Mouse (Mus musculus): ENCODE measurements around the gene Slmap. TPM values are rescaled to one million over a fixed set of nuclear protein-coding genes. Genes with fewer than 3 reads are reported as not detected.

Slmap gene
- polyA plus RNA-seq, 1 experiment from 2014 or later = 144 TPM

DNA sequence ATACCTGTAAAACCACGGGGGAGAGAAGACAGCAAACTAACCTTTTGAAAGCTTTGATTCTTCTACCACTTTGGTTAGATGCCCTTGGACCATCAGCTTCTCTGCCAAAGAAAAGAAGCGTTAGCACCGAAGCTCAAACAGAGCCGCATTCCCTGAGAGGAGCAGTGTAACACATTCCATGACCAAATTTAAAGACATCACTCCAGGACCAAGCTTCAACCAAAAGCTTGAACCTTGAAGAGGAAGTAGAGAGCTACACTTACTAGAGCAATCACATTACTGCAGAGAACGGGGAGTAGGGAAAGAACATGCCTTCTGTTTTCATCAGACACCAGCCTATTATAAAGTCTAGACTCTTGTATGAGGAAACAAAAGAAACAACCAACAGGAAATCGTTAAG is 92.2 kb downstream of the Slmap start:
- peaks cover 4% of the 10 kb centered on the region; the same call in 1 of the 2 replicates for H3K36me3 ChIP-seq (ENCODE audit: control insufficient read depth, insufficient read depth)
- ATAC-seq (replicated peaks; ENCODE audit: extremely low read depth, insufficient read depth, low FRiP score) = peak; percentile 47; the same call in 1 of the 2 replicates
- peaks cover 16% of the 10 kb centered on the region for H3K4me1 ChIP-seq (ENCODE audit: control insufficient read depth, insufficient read depth, low read length)
- no peaks in the 10 kb centered on the region for H3K9me3 ChIP-seq (replicated peaks; ENCODE audit: control insufficient read depth, low read length)
- peak overlapping the region; percentile 49 for H3K4me2 ChIP-seq (ENCODE audit: low read depth, low read length)
- H3K27me3 ChIP-seq (ENCODE audit: control insufficient read depth, insufficient read depth, low read length) = no peaks in the 10 kb centered on the region
- H3K27ac ChIP-seq (ENCODE audit: low read length) = peak overlapping the region; percentile 92
- peak overlapping the region; percentile 66 for H3K9ac ChIP-seq (ENCODE audit: low read length)
- WGBS = 42% methylated on average over 6 of the region's 6 CpGs
- H3K4me3 ChIP-seq (ENCODE audit: low read length) = peak overlapping the region; percentile 46

- H3K27me3 ChIP-seq (ENCODE audit: control insufficient read depth, insufficient read depth, low read length) = no peaks in the 10 kb centered on the region
- H3K9ac ChIP-seq (ENCODE audit: low read length) = peak overlapping the region; percentile 74
- H3K4me1 ChIP-seq (ENCODE audit: control insufficient read depth, insufficient read depth, low read length) = peaks cover 17% of the 10 kb centered on the region
- H3K9me3 ChIP-seq (replicated peaks; ENCODE audit: control insufficient read depth, low read length) = no peaks in the 10 kb centered on the region
- H3K4me2 ChIP-seq (ENCODE audit: low read depth, low read length) = peak overlapping the region; percentile 62
- 41% methylated on average over 2 of the region's 2 CpGs for WGBS
- H3K36me3 ChIP-seq (ENCODE audit: control insufficient read depth, insufficient read depth) = peaks cover 7% of the 10 kb centered on the region
- ATAC-seq (replicated peaks; ENCODE audit: extremely low read depth, insufficient read depth, low FRiP score) = peak; percentile 82
- peak overlapping the region; percentile 51 for H3K4me3 ChIP-seq (ENCODE audit: low read length)
- peak overlapping the region; percentile 94 for H3K27ac ChIP-seq (ENCODE audit: low read length)
These were observed 93.5 kb downstream of the Slmap start for GRCm38 (mm10) chr14:26441041-26441812.

DNA sequence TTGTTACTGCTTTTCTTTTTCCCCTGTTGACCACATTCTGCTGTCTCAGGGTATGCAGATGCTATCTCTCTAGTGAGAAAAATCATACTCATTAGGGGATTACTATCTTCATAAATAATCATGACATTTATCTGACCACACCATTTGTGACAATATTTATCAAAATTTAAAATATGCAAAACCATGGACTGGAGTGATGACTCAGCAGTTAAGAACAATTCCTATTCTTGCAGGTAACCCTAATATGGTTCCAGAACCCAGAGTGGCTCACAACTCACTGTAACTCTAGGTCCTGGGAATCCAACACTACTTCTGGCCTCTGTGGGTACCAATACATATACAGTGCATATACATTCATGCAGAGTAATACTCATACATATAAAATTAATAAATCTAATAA is 94.7 kb downstream of the Slmap start:
- Histone ChIP-seq H3K27me3 (ENCODE audit: control insufficient read depth, insufficient read depth, low read length) (no peaks in the 10 kb centered on the region), H3K4me1 (ENCODE audit: control insufficient read depth, insufficient read depth, low read length) (peaks cover 17% of the 10 kb centered on the region), H3K36me3 (ENCODE audit: control insufficient read depth, insufficient read depth) (peaks cover 13% of the 10 kb centered on the region), H3K9ac (ENCODE audit: low read length) (no peak overlapping the region; the same call in 1 of the 2 replicates), H3K27ac (ENCODE audit: low read length) (no peak overlapping the region), H3K4me2 (ENCODE audit: low read depth, low read length) (peak overlapping the region; percentile 55), H3K4me3 (ENCODE audit: low read length) (peak overlapping the region; percentile 28; the same call in 1 of the 2 replicates), H3K9me3 (replicated peaks; ENCODE audit: control insufficient read depth, low read length) (no peaks in the 10 kb centered on the region)
- ATAC-seq (replicated peaks; ENCODE audit: extremely low read depth, insufficient read depth, low FRiP score) = no peak

DNA sequence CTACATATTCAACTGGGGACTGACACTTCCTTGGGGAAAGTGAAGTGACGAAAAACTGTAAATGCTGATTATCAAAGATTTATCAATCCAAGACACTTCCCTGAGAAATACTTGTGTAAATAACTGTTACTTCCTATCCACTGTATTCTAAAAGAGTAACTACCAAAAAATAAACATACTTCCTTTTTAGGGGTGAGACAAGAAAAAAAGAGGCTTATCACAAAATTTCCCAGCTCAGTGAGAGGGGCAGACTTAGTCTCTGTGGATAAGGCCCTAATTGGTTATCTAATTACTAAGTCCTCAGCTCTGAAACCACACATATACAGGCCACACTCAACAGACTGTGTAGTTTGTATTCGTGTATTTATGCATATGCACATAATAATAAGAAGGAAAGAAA is 97.0 kb downstream of the Slmap start:
- H3K27ac ChIP-seq (ENCODE audit: low read length) = peak overlapping the region; percentile 51; the same call in 1 of the 2 replicates
- H3K27me3 ChIP-seq (ENCODE audit: control insufficient read depth, insufficient read depth, low read length) = no peaks in the 10 kb centered on the region
- H3K4me2 ChIP-seq (ENCODE audit: low read depth, low read length) = no peak overlapping the region
- H3K4me3 ChIP-seq (ENCODE audit: low read length) = no peak overlapping the region
- no peaks in the 10 kb centered on the region for H3K9me3 ChIP-seq (replicated peaks; ENCODE audit: control insufficient read depth, low read length)
- H3K4me1 ChIP-seq (ENCODE audit: control insufficient read depth, insufficient read depth, low read length) = peaks cover 15% of the 10 kb centered on the region
- no peak overlapping the region for H3K9ac ChIP-seq (ENCODE audit: low read length)
- peaks cover 21% of the 10 kb centered on the region for H3K36me3 ChIP-seq (ENCODE audit: control insufficient read depth, insufficient read depth)
- WGBS = 70% methylated on average over 2 of the region's 2 CpGs
- no peak for ATAC-seq (replicated peaks; ENCODE audit: extremely low read depth, insufficient read depth, low FRiP score)

- no peak overlapping the region for H3K9ac ChIP-seq (ENCODE audit: low read length)
- no peaks in the 10 kb centered on the region for H3K27me3 ChIP-seq (ENCODE audit: control insufficient read depth, insufficient read depth, low read length)
- peaks cover 21% of the 10 kb centered on the region for H3K36me3 ChIP-seq (ENCODE audit: control insufficient read depth, insufficient read depth)
- peaks cover 15% of the 10 kb centered on the region for H3K4me1 ChIP-seq (ENCODE audit: control insufficient read depth, insufficient read depth, low read length)
- H3K4me3 ChIP-seq (ENCODE audit: low read length) = no peak overlapping the region
- no peak for ATAC-seq (replicated peaks; ENCODE audit: extremely low read depth, insufficient read depth, low FRiP score)
- no peak overlapping the region for H3K4me2 ChIP-seq (ENCODE audit: low read depth, low read length)
- no peak overlapping the region for H3K27ac ChIP-seq (ENCODE audit: low read length)
- no peaks in the 10 kb centered on the region for H3K9me3 ChIP-seq (replicated peaks; ENCODE audit: control insufficient read depth, low read length)
These were observed 98.4 kb downstream of the Slmap start for GRCm38 (mm10) chr14:26436304-26436703.

- peaks cover 24% of the 10 kb centered on the region for H3K36me3 ChIP-seq (ENCODE audit: control insufficient read depth, insufficient read depth)
These were observed 102.4 kb downstream of the Slmap start for GRCm38 (mm10) chr14:26432320-26432719.

GRCm38 (mm10) chr14:26431919-26432318 is 102.8 kb downstream of the Slmap start:
- WGBS = 90% methylated on average over 2 of the region's 2 CpGs
- Histone ChIP-seq H3K9ac (ENCODE audit: low read length) (no peak overlapping the region), H3K4me1 (ENCODE audit: control insufficient read depth, insufficient read depth, low read length) (no peaks in the 10 kb centered on the region), H3K27ac (ENCODE audit: low read length) (no peak overlapping the region), H3K36me3 (ENCODE audit: control insufficient read depth, insufficient read depth) (peaks cover 26% of the 10 kb centered on the region), H3K9me3 (replicated peaks; ENCODE audit: control insufficient read depth, low read length) (no peaks in the 10 kb centered on the region), H3K27me3 (ENCODE audit: control insufficient read depth, insufficient read depth, low read length) (no peaks in the 10 kb centered on the region), H3K4me2 (ENCODE audit: low read depth, low read length) (no peak overlapping the region), H3K4me3 (ENCODE audit: low read length) (no peak overlapping the region)
- ATAC-seq (replicated peaks; ENCODE audit: extremely low read depth, insufficient read depth, low FRiP score) = no peak

More at GRCm38 (mm10) chr14:26432320-26432719, 102.4 kb downstream of the Slmap start:
- H3K4me1 ChIP-seq (ENCODE audit: control insufficient read depth, insufficient read depth, low read length) = peaks cover 2% of the 10 kb centered on the region; the same call in 1 of the 2 replicates
- no peaks in the 10 kb centered on the region for H3K27me3 ChIP-seq (ENCODE audit: control insufficient read depth, insufficient read depth, low read length)
- H3K9ac ChIP-seq (ENCODE audit: low read length) = no peak overlapping the region
- no peak for ATAC-seq (replicated peaks; ENCODE audit: extremely low read depth, insufficient read depth, low FRiP score)
- H3K9me3 ChIP-seq (replicated peaks; ENCODE audit: control insufficient read depth, low read length) = no peaks in the 10 kb centered on the region
- no peak overlapping the region for H3K27ac ChIP-seq (ENCODE audit: low read length)
- H3K4me2 ChIP-seq (ENCODE audit: low read depth, low read length) = no peak overlapping the region
- WGBS = 77% methylated on average over 2 of the region's 2 CpGs
- no peak overlapping the region for H3K4me3 ChIP-seq (ENCODE audit: low read length)

DNA sequence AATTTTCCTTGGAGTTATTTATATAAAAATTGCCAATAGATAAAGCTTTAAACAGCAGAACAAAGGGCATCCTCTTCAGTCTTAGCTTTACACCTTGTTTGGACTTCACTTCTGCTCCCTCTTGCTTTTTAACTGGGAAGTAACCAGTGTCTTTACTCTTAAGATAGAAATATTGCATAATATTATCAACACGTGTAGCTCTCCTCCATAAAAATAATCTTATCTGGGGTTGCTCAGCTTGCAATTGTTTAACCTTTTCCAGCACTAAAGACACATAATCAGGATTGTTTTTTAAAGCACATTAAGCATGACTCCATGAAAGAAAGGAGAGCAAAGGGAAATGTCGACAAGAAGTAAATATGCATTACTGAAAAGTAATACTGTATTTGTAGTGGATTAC is 114.5 kb downstream of the Slmap start:
- Histone ChIP-seq H3K27me3 (ENCODE audit: control insufficient read depth, insufficient read depth, low read length) (no peaks in the 10 kb centered on the region), H3K36me3 (ENCODE audit: control insufficient read depth, insufficient read depth) (peaks cover 64% of the 10 kb centered on the region), H3K4me2 (ENCODE audit: low read depth, low read length) (no peak overlapping the region), H3K4me1 (ENCODE audit: control insufficient read depth, insufficient read depth, low read length) (no peaks in the 10 kb centered on the region), H3K27ac (ENCODE audit: low read length) (no peak overlapping the region), H3K9me3 (replicated peaks; ENCODE audit: control insufficient read depth, low read length) (no peaks in the 10 kb centered on the region), H3K9ac (ENCODE audit: low read length) (no peak overlapping the region), H3K4me3 (ENCODE audit: low read length) (no peak overlapping the region)
- 51% methylated on average over 2 of the region's 2 CpGs for WGBS
- ATAC-seq (replicated peaks; ENCODE audit: extremely low read depth, insufficient read depth, low FRiP score) = no peak

- Histone ChIP-seq H3K4me3 (ENCODE audit: low read length) (no peak overlapping the region), H3K9ac (ENCODE audit: low read length) (no peak overlapping the region), H3K4me2 (ENCODE audit: low read depth, low read length) (no peak overlapping the region), H3K27me3 (ENCODE audit: control insufficient read depth, insufficient read depth, low read length) (no peaks in the 10 kb centered on the region), H3K4me1 (ENCODE audit: control insufficient read depth, insufficient read depth, low read length) (no peaks in the 10 kb centered on the region), H3K36me3 (ENCODE audit: control insufficient read depth, insufficient read depth) (peaks cover 62% of the 10 kb centered on the region), H3K9me3 (replicated peaks; ENCODE audit: control insufficient read depth, low read length) (no peaks in the 10 kb centered on the region), H3K27ac (ENCODE audit: low read length) (no peak overlapping the region)
- 77% methylated on average over 5 of the region's 5 CpGs for WGBS
- no peak for ATAC-seq (replicated peaks; ENCODE audit: extremely low read depth, insufficient read depth, low FRiP score)
These were observed 116.8 kb downstream of the Slmap start for GRCm38 (mm10) chr14:26417956-26418355.
